Mouse (Mus musculus) retina, postnatal 7 days (tissue): Measurements from ENCODE around the gene Pycr1.
"Not testable (repeated sequence)": the region's sequence is repeated elsewhere in the genome, so short reads cannot be mapped to it uniquely, and the experiment has no call there.

Source experiments
- DNase-seq: peaks from one replicate; pipeline ENCODE4 v3.0.0-alpha.2; 2012; ENCODE audit warnings: low read depth, low spot score

Gene Pycr1

GRCm38 (mm10) chr11:120643601-120643987 is at the start of gene Pycr1:
Gene Pycr1 (minus strand): TSS chr11:120643769.
- peak; percentile 75 for DNase-seq

DNA sequence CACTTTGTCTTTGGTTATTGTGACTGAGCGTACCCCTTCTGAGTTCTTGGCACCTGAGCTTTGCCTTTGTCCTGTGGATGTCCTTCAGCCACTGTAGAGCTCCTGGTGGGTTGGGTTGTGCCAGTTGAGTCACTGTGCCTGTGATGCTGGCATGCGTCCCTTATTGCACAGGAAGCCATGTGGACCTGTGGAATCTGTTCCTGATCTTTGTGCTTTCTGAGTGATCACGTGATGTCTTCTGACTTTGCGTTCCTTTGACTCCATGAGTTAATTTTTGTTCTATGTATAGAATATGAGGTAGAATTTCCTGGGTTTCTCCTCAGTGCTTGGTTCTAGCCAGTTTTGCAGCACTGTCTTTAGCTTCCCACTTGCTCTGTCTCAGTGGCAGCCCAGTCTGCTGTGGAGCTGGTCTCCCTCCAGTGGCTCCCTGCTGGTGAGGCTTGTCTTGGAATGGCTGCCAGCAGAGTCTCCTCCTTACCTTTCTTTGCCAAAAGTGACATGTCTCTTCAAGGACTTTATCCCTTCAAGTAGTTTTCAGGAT is 49.0 kb upstream of the Pycr1 start:
- DNase-seq, result no peak

DNA sequence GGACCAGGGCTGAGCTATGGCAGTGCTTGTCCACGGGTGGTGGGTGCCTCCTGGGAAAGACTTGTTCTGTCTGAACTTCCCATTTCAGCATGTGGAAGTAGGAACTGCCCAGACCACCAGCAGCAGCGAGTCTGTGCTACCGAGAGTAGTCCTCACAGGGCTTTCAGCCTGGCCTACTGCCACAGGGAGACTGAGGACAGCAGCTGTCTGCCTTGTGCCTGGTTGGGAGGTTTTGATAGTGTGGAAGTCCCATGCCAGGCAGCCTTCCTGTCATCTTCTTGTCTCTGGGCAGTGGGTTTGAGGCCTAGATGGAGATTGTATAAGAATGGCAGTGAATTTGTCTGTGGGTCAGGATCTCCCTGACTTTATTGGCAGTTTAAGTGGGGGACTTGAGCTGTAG is 45.8 kb upstream of the Pycr1 start:
- no peak for DNase-seq

DNA sequence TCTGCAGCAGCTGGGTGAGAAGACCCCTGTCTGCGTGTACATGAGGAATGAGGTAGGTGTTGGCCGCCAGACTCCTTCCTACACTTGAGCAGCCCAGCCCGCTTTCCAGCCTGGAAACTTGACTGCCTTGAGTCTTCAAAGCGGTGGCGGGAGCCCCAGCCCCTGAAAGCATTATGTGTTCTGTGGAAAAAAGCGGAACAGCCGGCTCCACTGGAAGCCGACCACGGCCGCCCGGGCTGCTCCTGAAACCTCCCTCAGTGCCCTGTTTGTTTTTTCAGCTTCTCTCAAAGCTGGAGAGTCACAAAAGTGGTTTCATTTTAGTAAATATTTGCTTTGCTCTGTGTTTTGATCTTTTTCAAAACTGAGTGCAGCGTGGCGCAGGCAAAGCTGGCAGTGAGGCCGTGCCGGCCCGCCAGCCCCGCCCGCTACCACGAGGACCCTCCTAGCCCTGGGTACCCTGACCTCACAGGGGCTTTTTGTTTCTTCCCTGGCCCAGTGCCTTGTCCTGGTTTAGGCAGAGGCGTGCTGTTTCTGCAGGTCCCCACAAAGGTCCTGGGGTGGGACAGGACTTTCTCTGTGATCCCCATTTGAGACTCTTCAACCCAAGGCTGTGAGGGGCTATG is 43.2 kb upstream of the Pycr1 start:
- DNase-seq, result no peak

DNA sequence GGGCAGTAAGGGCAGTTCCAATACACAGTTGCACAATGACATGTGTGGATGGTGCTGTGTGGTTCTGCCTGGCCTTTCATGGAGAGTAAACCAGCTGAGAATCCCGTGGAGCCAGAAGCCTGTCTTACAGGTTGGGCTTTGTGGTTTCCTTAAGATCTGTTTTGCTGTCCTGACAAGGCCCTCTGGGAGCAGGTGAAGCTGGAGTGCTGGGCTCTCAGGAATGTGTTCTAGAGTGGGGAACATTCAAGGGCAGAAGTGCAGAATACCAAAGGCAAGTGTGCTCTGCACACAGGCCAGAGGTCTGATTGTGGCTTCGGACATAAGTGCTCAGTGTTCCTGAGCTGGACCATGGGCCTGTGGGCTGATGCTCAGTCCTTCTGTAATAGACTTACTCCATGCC is 41.1 kb upstream of the Pycr1 start:
- DNase-seq, result no peak

- no peak for DNase-seq
Measured at GRCm38 (mm10) chr11:120684086-120684485, 40.5 kb upstream of the Pycr1 start.

- no peak for DNase-seq
Measured at GRCm38 (mm10) chr11:120683536-120683935, 40.0 kb upstream of the Pycr1 start.

GRCm38 (mm10) chr11:120682683-120683082 is 39.1 kb upstream of the Pycr1 start:
- no peak for DNase-seq

DNA sequence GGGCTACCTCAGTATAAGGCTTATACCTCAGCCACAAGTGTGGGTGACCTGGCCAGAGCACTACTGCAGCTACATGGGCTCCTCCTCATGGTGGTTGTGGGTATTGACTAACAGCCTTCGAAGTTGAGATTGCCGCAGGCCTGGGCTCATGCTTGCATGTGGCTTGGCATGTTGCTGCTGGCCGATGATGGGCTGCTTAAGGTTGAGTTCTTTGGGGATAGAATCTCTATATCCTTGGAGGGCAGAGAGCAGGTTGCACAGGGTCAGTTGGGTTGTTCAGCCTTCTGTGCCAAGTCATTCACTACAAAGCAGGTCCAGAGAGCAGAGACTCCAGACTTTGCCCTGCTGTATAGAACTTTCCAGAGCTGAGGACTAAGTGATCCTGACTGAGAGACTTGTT is 36.3 kb upstream of the Pycr1 start:
- DNase-seq, result no peak

DNA sequence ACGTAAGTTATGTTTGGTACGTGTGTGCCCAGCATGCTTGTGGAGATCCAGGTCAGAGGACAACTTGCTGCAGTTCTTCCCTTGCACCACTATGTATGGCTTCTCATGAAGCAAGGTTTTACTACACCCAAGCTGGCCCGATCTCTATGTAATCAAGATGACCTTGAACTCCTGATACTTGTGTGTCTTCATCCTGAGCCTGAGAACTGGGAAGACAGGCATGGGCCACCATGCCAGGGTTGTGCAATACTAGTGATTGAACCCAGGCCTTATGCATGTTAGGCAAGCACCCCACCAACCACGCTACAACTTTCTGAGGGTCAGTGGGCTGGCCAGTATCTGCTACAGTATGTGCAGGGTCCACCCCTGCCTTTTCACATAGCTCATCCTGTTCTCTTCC is 33.4 kb upstream of the Pycr1 start:
- no peak for DNase-seq

DNA sequence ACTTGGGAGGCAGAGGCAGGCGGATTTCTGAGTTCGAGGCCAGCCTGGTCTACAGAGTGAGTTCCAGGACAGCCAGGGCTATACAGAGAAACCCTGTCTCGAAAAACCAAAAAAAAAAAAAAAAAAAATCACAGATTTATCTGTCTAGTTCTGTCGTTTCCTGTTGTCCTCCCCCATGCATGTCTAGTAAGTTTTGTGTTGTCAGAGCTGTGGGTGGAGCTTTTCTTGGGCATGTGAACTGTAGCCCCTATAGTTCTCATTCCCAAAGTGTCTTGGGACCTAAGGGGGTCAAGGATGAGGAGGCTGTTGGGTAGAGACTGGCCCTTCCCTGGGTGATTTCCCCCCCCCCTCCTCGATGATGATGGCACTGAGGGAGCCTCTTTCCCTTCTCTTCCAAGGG is 32.3 kb upstream of the Pycr1 start:
- not testable (repeated sequence) for DNase-seq

DNA sequence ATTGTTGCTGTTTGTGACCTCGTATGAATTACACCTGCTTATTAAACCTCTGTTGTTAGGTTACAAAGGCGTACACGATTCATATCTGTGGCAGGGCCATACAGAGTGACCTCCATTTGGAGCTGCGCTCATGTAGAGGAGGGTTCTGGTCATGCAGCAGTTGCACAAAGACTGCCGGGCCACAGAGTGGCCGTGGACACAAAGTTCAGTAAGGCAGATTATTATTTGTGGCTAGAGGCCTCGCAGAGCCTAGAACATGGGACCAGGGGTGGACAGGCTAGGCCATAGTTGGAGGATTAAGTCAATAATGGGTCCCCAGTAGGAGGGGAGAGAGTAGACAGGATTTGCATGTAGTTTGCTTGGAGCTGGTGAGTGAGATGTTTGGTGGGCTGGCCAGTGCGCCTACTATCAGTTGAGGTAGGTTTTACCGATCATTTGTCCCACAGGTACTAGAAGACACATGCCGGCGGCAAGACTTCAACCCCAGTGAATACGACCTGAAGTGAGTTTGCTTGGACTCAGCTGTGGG is 30.1 kb upstream of the Pycr1 start:
- no peak for DNase-seq

DNA sequence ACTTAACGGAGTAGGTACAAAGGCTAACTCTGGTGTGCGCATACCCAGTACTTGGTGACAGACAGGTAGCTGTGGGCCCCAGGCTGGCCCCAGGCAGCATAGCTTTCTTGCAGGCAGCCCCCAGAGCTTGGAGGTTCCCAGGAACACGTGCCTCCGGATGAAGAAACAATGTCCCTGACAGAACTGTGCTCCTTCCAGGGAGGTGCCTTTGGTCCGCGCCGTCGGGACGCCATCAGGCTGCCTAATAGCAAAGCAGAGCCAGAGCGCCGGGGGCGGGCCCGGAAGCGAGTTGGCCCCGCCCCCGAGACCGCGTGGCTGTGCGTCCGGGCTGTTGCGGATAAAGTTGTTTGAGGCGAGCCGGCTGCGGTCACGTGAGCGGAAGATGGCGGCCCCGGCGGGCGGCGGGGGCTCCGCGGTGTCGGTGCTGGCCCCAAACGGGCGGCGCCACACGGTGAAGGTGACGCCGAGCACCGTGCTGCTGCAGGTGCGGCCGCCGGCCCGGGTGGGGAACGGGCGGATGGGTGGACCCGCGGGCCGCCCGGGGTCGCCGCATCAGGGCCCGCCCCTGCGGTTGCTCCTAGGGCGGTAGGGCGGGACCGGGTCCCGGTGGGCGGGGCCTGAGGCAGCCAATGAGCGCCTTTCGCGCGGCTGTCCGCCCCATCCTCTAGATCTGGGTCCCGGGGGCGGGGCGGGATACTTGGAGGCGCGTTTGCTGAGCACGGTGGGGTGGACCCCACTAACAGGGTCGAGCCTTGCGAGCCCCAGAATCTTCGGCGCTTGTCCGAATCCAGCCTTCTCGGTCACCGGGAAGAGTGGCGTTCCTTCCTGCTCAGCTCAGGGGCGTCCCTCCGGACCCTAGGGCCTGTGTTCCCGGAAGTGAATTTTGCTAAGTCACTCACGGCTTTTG is 29.4 kb upstream of the Pycr1 start, which contains the start of gene Aspscr1:
Gene Aspscr1 (plus strand): TSS at position 287 of the 907 bp plus-strand sequence.
- DNase-seq, result peak; percentile 87

- DNase-seq, result no peak
Measured at GRCm38 (mm10) chr11:120666617-120667016, 23.0 kb upstream of the Pycr1 start.

- DNase-seq, result no peak
Measured at GRCm38 (mm10) chr11:120665406-120665805, 21.8 kb upstream of the Pycr1 start.

- no peak for DNase-seq
Measured at GRCm38 (mm10) chr11:120663714-120664113, 20.1 kb upstream of the Pycr1 start.

DNA sequence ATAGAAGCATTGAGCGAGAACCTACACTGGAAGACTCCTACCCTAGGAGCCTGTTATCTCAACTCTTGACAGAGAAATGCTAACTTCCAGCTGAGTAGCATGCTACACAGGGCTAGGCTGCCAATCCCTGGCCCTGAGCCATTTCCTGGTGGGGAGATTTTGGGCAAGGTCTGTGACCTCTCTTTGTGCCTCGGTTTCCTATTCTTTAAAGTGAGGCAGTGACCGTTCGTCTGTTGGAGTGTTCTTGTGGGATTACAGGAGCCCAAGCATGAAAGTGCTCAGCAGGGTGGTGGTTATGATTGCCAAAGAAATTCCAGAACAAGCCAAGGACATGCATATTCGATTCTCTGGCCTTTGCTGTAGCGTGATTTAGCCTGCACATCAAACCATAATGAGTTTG is 19.2 kb upstream of the Pycr1 start:
- DNase-seq, result no peak

- no peak for DNase-seq
Measured at GRCm38 (mm10) chr11:120661076-120661460, 17.5 kb upstream of the Pycr1 start, which contains the start of gene Notum. Gene Notum (minus strand): TSS chr11:120661175.

DNA sequence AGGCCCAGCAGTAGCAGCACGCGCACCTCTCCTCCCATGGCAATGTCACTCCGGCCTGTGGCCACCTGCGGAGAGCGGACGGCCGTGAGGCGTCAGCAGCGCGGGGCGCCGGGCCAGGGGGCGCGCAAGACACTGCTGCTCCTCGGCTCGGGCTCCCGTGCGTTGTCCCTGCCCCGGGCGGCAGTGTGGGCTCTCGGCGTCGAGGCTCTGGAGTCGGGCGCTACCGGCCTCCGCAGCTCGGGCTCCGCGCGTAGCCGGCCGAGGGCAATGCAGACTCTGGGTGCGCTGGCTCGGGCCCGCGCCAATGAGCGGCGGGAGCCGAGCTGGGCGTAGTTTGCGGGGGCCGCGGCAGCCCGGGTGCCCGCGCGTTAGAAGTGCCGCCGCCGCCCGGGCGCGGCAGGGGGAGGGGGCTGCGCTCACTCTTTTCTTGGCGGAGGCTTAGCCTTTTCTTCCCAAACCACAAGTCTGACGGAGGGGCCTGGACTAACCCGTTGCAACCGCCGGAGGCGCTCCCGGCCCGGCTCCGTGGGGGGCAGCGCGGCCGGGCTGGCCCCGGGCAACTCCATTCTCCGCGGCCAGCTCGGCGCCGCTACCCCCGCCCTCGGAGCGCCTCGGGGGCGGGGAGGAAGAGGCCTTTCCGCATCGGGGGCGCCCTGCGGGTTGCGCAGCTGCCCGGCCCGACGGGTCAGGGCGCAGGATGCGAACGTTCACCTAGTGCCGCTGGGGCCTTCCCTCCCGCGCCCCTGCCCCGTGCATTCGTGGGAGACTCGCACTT is 16.9 kb upstream of the Pycr1 start:
- DNase-seq, result no peak

- DNase-seq, result no peak
Measured at GRCm38 (mm10) chr11:120659509-120660300, 16.1 kb upstream of the Pycr1 start.

DNA sequence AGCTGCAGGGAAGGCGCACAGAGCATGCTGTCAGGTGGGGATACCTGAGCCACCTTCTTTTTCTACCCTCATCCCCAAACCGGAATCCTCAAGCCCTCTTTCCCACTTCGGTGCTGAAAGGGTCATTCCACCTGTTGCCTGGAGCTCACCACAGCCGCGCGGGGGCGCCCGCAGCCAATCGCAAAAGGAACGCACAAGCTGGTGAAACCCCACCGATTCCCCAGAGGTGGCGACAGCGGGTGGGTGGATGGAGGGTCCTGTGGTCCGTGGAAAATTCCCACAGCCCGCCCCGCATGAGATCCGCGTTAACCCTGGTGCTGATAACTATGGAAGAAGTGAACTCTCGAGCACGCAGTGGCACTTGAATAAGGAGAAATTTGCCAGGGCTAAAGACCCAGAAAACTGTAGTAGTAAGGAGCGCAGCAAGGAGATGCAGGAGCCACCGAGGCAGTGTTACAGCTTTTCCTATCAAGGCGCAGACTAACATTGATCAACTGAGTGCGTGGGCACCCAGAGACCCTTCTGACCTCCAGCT is 15.4 kb upstream of the Pycr1 start:
- DNase-seq, result peak; percentile 67
